Mouse (Mus musculus) neural tube, embryonic 13.5 days (tissue): Measurements from ENCODE around the gene Pkp4. TPM values are rescaled to one million over a fixed set of nuclear protein-coding genes. Genes with fewer than 3 reads are reported as not detected.

ENCODE experiments used
- ATAC-seq: fragments of 200-750 bp; cut with Nextera tagmentation; 2 replicates; pipeline ENCODE4 v1.8.0; 2017; ENCODE audit warnings: low read depth, mild to moderate bottlenecking, moderate TSS enrichment, moderate library complexity
- H3K27ac ChIP-seq: fragments of 300-500 bp; sonication (generic); replicated peaks from 2 replicates; pipeline ENCODE4 v1.5.1; 2015; ENCODE audit warnings: moderate library complexity, mild to moderate bottlenecking, inconsistent platforms
- H3K27me3 ChIP-seq: fragments of 300-500 bp; sonication (generic); 2 replicates; pipeline ENCODE4 v1.6.1; 2015; ENCODE audit warnings: mild to moderate bottlenecking, inconsistent platforms
- H3K36me3 ChIP-seq: fragments of 300-500 bp; sonication (generic); 2 replicates; pipeline ENCODE4 v1.6.1; 2015; ENCODE audit warnings: mild to moderate bottlenecking, inconsistent platforms
- H3K4me1 ChIP-seq: fragments of 300-500 bp; sonication (generic); replicated peaks from 2 replicates; pipeline ENCODE4 v1.6.1; 2015; ENCODE audit warnings: inconsistent platforms
- H3K4me2 ChIP-seq: fragments of 300-500 bp; sonication (generic); 2 replicates; pipeline ENCODE4 v1.6.1; 2015; ENCODE audit warnings: inconsistent platforms, mild to moderate bottlenecking, moderate library complexity
- H3K4me3 ChIP-seq: fragments of 300-500 bp; sonication (generic); 2 replicates; pipeline ENCODE4 v1.5.1; 2015; ENCODE audit warnings: mild to moderate bottlenecking, inconsistent platforms
- H3K9ac ChIP-seq: fragments of 300-500 bp; sonication (generic); 2 replicates; pipeline ENCODE4 v1.6.1; 2015; ENCODE audit warnings: moderate library complexity, mild to moderate bottlenecking, inconsistent platforms
- H3K9me3 ChIP-seq: fragments of 300-500 bp; sonication (generic); 2 replicates; pipeline ENCODE4 v1.6.1; 2016; ENCODE audit warnings: inconsistent platforms
- WGBS: fragments of 180-500 bp; shearing (Covaris S2); methylation state at CpG from one replicate; pipeline ENCODE4 v1.1.7; 2015; 5-methylcytosine and 5-hydroxymethylcytosine counted together
- polyA plus RNA-seq: library from polyadenylated mRNA; unstranded; fragments of >200 nt; fragmentation: Nextera tagmentation; extraction: Ambion mirVana; gene quantifications from 2 replicates; pipeline ENCODE4 v1.2.1, GENCODE M21; 2015

Pkp4 gene
- polyA plus RNA-seq, 1 experiment from 2014 or later = 16.6 TPM

DNA sequence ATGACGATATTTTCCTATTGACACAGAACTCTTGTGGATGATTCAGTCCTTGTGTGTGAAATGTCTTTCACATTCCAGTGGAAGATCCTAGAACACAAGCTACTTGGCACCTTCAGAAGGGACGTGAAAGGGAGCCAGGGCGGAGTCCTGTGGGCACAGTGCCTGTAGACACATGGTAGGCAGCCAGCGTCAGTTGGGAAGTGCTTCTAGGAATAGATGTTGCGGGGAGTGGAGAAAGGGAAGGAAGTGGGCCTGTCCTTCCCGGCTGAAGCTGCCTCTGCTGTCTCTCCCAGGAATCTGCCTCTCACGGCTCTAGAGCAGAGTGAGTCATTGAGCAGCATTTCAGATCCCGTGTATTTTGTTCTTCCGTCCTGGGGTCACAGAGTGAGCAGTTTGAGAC lies 125.6 kb downstream of the Pkp4 start:
- Histone ChIP-seq H3K27ac (no peak overlapping the region), H3K4me2 (no peak overlapping the region), H3K9ac (no peak overlapping the region), H3K4me1 (0 out of 2 replicates have a peak, but pooled peaks cover 6% of the 10 kb centered on the region), H3K36me3 (no peaks in the 10 kb centered on the region), H3K27me3 (no peaks in the 10 kb centered on the region), H3K4me3 (no peak overlapping the region), H3K9me3 (no peaks in the 10 kb centered on the region)
- 81% methylated on average over 9 of the region's 9 CpGs for WGBS
- ATAC-seq = no peak

DNA sequence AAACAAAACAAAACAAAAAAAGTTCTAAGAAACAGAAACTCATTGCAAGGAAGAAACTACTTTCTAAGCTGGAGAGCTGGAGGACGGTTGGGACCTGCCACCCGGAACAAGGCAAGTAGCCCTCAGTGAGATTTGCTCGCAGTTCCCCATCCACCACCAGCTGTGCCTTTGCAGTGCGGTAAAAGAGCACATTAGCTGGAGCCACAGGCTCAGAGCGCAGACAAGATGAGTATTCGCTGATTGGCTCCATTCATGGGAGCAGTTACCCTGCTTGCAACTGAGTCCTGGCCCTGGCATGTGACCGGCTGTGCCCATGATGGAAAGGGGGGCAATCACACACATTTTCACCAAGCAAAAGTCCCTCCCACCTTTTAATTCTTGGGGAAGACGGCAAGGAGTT lies 127.0 kb downstream of the Pkp4 start:
- H3K4me2 ChIP-seq = no peak overlapping the region
- H3K27ac ChIP-seq = no peak overlapping the region
- H3K4me1 ChIP-seq = 0 out of 2 replicates have a peak, but pooled peaks cover 3% of the 10 kb centered on the region
- no peaks in the 10 kb centered on the region for H3K36me3 ChIP-seq
- no peaks in the 10 kb centered on the region for H3K27me3 ChIP-seq
- 67% methylated on average over 8 of the region's 8 CpGs for WGBS
- H3K9me3 ChIP-seq = no peaks in the 10 kb centered on the region
- H3K9ac ChIP-seq = no peak overlapping the region
- no peak overlapping the region for H3K4me3 ChIP-seq
- no peak for ATAC-seq

DNA sequence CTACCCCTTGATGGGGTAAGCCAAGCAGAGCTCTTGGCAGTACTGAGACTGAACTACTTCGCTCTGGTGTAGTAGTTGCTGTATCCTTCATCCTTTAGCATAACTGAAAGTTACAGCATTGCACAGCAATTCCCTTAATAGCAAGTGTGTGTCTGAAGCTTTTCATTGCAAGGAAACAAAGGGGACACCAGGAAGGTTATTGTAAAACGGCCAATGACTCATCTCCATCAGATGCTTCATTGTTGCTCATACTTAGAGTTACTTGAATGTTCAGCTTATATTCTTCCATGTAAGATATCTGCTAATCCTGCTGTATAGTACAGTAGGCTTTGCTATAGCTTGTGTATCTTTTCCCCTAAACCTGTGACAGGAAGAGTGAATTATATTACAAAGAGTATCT lies 128.8 kb downstream of the Pkp4 start:
- Histone ChIP-seq H3K9ac (no peak overlapping the region), H3K27ac (no peak overlapping the region), H3K4me1 (0 out of 2 replicates have a peak, but pooled peaks cover 3% of the 10 kb centered on the region), H3K27me3 (no peaks in the 10 kb centered on the region), H3K36me3 (no peaks in the 10 kb centered on the region), H3K4me2 (no peak overlapping the region), H3K9me3 (no peaks in the 10 kb centered on the region), H3K4me3 (no peak overlapping the region)
- WGBS = 79% methylated on average over 2 of the region's 2 CpGs
- ATAC-seq = no peak

DNA sequence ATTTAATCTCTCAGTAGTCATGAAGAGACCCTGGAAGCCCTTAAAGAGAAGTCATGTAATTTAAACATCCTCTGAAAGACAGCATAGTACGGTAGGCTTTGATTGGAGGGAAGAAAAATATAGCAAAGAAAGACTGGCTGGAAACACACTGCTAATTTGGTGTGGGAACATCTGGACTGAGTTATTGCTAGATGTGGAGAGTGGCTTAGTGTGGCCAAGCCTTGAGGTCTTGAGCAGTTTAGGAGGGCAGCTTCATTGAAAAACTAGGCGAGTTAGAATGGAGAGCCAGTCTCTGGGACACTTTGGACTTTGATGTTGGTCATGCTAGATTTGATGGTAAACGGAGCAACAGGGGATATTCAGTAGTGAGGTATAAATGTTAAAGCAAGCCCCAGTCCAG lies 129.7 kb downstream of the Pkp4 start:
- 0 out of 2 replicates have a peak, but pooled peaks cover 3% of the 10 kb centered on the region for H3K4me1 ChIP-seq
- no peaks in the 10 kb centered on the region for H3K27me3 ChIP-seq
- H3K27ac ChIP-seq = no peak overlapping the region
- H3K4me2 ChIP-seq = no peak overlapping the region
- H3K4me3 ChIP-seq = no peak overlapping the region
- no peak for ATAC-seq
- WGBS = 65% methylated on average over 3 of the region's 3 CpGs
- H3K9me3 ChIP-seq = no peaks in the 10 kb centered on the region
- no peak overlapping the region for H3K9ac ChIP-seq
- no peaks in the 10 kb centered on the region for H3K36me3 ChIP-seq

DNA sequence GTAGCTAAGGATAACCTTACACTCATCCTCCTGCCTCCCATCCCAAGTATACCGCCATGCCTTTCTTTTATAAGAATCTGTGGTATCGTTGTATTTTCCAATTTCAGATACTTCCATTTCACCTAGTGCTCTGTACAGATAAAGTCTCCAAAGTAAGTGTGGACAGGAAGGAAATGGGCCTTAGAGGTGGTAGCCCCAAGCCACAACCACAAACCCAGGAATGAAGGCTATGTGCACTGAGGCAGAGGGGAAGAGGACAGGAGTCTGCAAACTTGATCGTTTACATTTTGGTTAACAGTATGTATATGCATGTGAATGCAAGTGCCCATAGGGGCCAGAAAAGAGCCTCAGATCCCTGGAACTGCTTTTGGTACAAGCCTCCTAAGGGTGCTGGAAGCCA lies 139.2 kb downstream of the Pkp4 start:
- Histone ChIP-seq H3K27me3 (no peaks in the 10 kb centered on the region), H3K4me1 (peaks cover 16% of the 10 kb centered on the region), H3K36me3 (no peaks in the 10 kb centered on the region), H3K4me3 (no peak overlapping the region), H3K9ac (no peak overlapping the region), H3K9me3 (no peaks in the 10 kb centered on the region), H3K27ac (no peak overlapping the region), H3K4me2 (no peak overlapping the region)
- no peak for ATAC-seq
- 89% methylated on average over 3 of the region's 3 CpGs for WGBS

DNA sequence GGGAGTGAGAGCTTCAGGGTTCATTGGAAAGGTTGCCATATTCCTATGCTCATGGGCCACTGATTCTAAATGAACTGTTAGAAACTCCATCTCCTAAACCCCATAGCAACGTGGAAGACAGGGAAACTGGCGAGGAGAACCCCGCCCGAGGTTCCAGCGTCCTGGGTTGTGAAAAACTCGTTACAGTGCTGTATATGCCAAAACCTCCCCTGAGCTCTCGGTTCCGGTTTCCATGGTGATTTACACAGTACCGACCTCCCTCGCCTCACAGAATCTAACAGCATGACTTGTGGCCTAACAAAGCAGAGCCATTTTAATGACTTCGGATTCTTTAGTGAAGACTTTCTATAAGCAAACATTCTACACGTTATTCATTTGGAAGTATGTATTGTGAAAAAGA lies 141.0 kb downstream of the Pkp4 start:
- Histone ChIP-seq H3K27ac (no peak overlapping the region), H3K9ac (no peak overlapping the region), H3K27me3 (no peaks in the 10 kb centered on the region), H3K4me1 (peaks cover 16% of the 10 kb centered on the region), H3K9me3 (no peaks in the 10 kb centered on the region), H3K4me3 (no peak overlapping the region), H3K36me3 (peaks cover 10% of the 10 kb centered on the region; the same call in 1 of the 2 replicates), H3K4me2 (peak overlapping the region; percentile 26)
- WGBS = 23% methylated on average over 12 of the region's 12 CpGs
- peak; percentile 81 for ATAC-seq

DNA sequence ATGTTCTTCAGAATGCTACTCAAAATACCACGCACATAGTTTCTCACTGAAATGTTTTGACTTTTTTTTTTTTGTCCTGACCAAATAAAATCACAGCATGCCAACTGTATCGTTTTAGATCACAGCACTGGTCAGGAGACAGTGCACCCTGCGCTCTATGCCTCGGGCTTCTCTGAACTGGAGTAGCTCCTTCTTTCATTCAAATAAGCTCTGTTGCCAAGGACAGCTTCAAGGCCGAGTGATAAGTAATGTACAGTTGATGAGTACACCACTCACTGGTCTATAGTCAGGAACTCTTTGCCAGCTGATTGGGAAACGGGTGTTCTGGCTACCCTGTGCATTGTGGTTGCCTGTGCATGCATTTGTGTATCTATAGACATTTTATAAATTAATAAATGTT lies 141.8 kb downstream of the Pkp4 start:
- Histone ChIP-seq H3K4me3 (no peak overlapping the region), H3K36me3 (peaks cover 17% of the 10 kb centered on the region), H3K4me1 (peaks cover 16% of the 10 kb centered on the region), H3K4me2 (no peak overlapping the region), H3K27me3 (no peaks in the 10 kb centered on the region), H3K27ac (no peak overlapping the region), H3K9ac (no peak overlapping the region), H3K9me3 (no peaks in the 10 kb centered on the region)
- 66% methylated on average over 6 of the region's 6 CpGs for WGBS
- no peak; the same call in 1 of the 2 replicates for ATAC-seq

DNA sequence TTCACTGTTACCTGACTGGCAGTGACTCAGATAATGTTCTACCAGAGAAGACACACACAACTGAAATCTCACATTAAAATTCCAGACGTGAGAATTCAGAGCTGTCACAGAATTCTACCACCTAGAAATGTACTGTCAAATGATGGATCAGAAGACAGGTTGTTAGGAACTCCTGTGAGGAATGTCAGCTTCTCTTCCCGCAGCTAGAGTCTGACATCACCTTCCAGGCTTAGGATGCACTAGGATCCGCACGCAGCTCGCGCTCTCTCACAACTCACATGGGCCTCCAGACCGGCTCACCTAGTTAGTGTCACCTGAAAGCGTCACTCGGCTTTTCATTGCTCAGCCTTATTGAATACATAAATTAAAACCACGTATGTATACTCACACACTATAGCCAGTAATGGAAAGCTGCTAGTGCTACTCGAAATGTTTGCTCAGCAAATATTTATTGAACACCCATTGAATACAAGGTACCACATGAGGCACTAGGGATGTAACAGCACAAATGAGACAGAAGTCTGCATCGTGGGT lies 142.9 kb downstream of the Pkp4 start:
- no peak for ATAC-seq
- Histone ChIP-seq H3K27ac (no peak overlapping the region), H3K4me2 (no peak overlapping the region), H3K36me3 (peaks cover 28% of the 10 kb centered on the region), H3K9me3 (no peaks in the 10 kb centered on the region), H3K4me3 (no peak overlapping the region), H3K27me3 (no peaks in the 10 kb centered on the region), H3K9ac (no peak overlapping the region), H3K4me1 (peaks cover 16% of the 10 kb centered on the region)
- WGBS = 87% methylated on average over 12 of the region's 12 CpGs

DNA sequence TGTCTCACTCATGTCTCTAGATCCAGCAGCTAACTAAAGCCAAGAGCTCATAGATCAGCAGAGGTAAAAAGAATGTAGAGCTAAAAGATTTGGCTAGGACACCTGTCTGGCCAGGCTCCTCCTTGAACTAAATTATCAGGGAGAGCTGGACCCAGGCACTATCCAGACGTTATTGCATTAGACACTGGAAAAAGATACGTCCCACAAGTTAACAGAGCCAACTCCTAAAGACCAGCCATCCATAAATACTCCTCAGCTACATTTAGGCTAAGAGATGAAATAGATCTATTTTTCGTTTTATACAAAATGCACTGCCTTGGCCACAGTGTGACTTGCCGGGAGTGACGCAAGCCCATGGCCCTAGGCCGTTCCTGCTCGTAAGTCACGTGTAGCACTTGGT lies 146.7 kb downstream of the Pkp4 start:
- Histone ChIP-seq H3K4me3 (no peak overlapping the region), H3K27ac (no peak overlapping the region), H3K36me3 (peaks cover 48% of the 10 kb centered on the region), H3K9ac (no peak overlapping the region), H3K4me2 (no peak overlapping the region), H3K9me3 (no peaks in the 10 kb centered on the region), H3K27me3 (no peaks in the 10 kb centered on the region), H3K4me1 (peaks cover 6% of the 10 kb centered on the region; the same call in 1 of the 2 replicates)
- WGBS = 92% methylated on average over 8 of the region's 8 CpGs
- ATAC-seq = no peak

DNA sequence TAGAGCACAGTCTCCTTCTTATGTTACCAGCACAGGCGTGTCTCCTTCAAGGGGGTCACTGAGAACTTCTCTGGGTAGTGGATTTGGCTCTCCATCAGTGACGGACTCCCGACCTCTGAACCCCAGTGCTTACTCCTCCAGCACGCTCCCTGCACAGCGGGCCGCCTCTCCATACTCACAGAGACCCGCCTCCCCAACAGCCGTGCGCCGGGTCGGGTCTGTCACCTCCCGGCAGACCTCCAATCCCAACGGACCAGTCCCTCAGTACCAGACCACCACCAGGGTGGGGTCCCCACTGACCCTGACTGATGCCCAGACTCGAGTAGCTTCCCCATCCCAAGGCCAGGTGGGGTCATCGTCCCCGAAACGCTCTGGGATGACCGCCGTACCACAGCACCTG lies 147.4 kb downstream of the Pkp4 start:
- 95% methylated on average over 19 of the region's 19 CpGs for WGBS
- no peak for ATAC-seq

DNA sequence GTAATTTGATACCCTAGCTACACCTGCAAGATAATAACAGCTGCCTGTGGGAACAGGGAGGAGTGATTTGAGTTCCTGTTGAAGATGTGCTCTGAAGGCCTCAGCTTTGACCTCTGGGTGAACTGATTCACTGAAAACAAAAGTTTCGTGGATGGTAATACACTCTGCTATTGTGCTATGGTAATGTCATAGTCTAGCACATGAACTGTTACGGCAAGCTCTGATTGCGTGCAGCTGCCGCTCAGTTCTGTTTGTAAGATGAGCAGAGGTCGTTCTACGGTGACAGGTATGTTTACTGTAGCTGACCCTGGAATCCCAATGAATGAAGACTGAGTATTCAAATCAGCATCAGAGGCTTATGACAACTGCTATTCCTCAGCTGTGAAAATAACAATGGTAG lies 152.6 kb downstream of the Pkp4 start:
- Histone ChIP-seq H3K27me3 (no peaks in the 10 kb centered on the region), H3K27ac (no peak overlapping the region), H3K9ac (no peak overlapping the region), H3K36me3 (peaks cover 32% of the 10 kb centered on the region), H3K4me3 (no peak overlapping the region), H3K4me1 (peaks cover 8% of the 10 kb centered on the region; the same call in 1 of the 2 replicates), H3K4me2 (no peak overlapping the region), H3K9me3 (peaks cover under 1% of the 10 kb centered on the region; the same call in 1 of the 2 replicates)
- no peak; the same call in 1 of the 2 replicates for ATAC-seq
- 62% methylated on average over 6 of the region's 6 CpGs for WGBS

More for the DNA sequence above, 147.4 kb downstream of the Pkp4 start:
- Histone ChIP-seq H3K4me3 (no peak overlapping the region), H3K9ac (no peak overlapping the region), H3K36me3 (peaks cover 48% of the 10 kb centered on the region), H3K27me3 (no peaks in the 10 kb centered on the region), H3K4me1 (no peaks in the 10 kb centered on the region), H3K4me2 (no peak overlapping the region), H3K27ac (no peak overlapping the region), H3K9me3 (no peaks in the 10 kb centered on the region)

DNA sequence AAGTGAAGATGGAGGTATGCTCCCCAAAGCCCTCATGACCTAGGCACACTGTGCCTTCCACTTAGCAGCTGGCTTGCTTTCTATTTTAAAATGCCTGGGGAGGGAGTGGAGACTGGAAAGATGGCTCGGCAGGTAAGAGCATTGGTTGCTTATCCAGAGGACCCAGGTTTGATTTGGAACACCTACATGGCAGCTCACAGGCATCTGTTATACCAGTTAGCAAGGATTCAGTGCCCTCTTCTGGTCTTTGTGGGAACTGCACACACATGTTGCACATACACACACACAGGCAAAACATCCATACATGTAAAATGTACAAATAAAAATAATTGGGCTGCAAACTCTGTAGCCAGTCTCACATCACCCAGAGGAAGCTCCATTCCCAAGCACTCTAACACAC lies 158.0 kb downstream of the Pkp4 start:
- H3K4me1 ChIP-seq = peaks cover 4% of the 10 kb centered on the region; the same call in 1 of the 2 replicates
- H3K36me3 ChIP-seq = peaks cover 51% of the 10 kb centered on the region
- 91% methylated on average over 1 of the region's 1 CpGs for WGBS
- no peak overlapping the region for H3K4me3 ChIP-seq
- no peak overlapping the region for H3K9ac ChIP-seq
- no peak overlapping the region for H3K27ac ChIP-seq
- H3K27me3 ChIP-seq = no peaks in the 10 kb centered on the region
- no peak for ATAC-seq
- H3K4me2 ChIP-seq = no peak overlapping the region
- H3K9me3 ChIP-seq = peaks cover 12% of the 10 kb centered on the region; the same call in 1 of the 2 replicates

DNA sequence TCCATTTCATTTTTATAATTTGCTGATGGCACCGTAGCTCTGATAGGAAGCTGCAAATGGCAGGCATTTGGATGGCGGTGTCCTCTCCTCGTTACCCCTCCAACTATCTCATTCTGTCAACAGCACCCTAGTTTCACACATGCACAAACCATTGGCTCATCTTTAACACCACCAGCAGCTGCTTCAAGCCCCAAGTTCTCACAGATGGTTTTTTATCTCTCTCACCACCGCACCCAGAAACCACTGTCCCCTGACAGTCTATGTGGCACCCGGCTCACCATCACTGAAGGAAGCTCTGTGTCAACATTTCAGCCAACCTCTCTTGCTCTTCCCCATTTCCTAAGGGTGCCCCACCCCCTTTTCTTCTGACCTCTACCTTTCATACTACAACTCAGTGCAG lies 167.3 kb downstream of the Pkp4 start:
- Histone ChIP-seq H3K4me3 (no peak overlapping the region), H3K27me3 (no peaks in the 10 kb centered on the region), H3K4me1 (no peaks in the 10 kb centered on the region), H3K9me3 (no peaks in the 10 kb centered on the region), H3K27ac (no peak overlapping the region), H3K9ac (no peak overlapping the region), H3K4me2 (no peak overlapping the region), H3K36me3 (no peaks in the 10 kb centered on the region)
- 94% methylated on average over 5 of the region's 5 CpGs for WGBS
- ATAC-seq = no peak
